Mouse (Mus musculus) limb, embryonic 10.5 days (tissue): ENCODE data around the gene Olfr545. TPM values are rescaled to one million over a fixed set of nuclear protein-coding genes. Genes with fewer than 3 reads are reported as not detected.
"Not testable (repeated sequence)": the region's sequence is repeated elsewhere in the genome, so short reads cannot be mapped to it uniquely, and the experiment has no call there.

Experiments used
- DNase-seq: peaks from one replicate; pipeline ENCODE4 v3.0.0-alpha.2; 2017; ENCODE audit warnings: low spot score
- H3K27ac ChIP-seq: fragments of 300-500 bp; sonication (generic); 2 replicates; pipeline ENCODE4 v1.5.1; 2016; ENCODE audit warnings: mild to moderate bottlenecking
- H3K27me3 ChIP-seq: fragments of 300-500 bp; sonication (generic); 2 replicates; pipeline ENCODE4 v1.6.1; 2016; ENCODE audit warnings: low read depth, mild to moderate bottlenecking; ENCODE audit not compliant: poor library complexity, severe bottlenecking
- H3K36me3 ChIP-seq: fragments of 300-500 bp; sonication (generic); 2 replicates; pipeline ENCODE4 v1.6.1; 2016; ENCODE audit warnings: mild to moderate bottlenecking, moderate library complexity
- H3K4me1 ChIP-seq: fragments of 300-500 bp; sonication (generic); 2 replicates; pipeline ENCODE4 v1.6.1; 2016
- H3K4me3 ChIP-seq: fragments of 300-500 bp; sonication (generic); 2 replicates; pipeline ENCODE4 v1.5.1; 2016; ENCODE audit warnings: mild to moderate bottlenecking, moderate library complexity
- H3K9me3 ChIP-seq: fragments of 300-500 bp; sonication (generic); replicated peaks from 2 replicates; pipeline ENCODE4 v1.6.1; 2016; ENCODE audit warnings: mild to moderate bottlenecking
- WGBS: fragments of 180-500 bp; shearing (Covaris S2); methylation state at CpG from one replicate; pipeline ENCODE4 v1.1.7; 2016; 5-methylcytosine and 5-hydroxymethylcytosine counted together
- polyA plus RNA-seq: library from polyadenylated mRNA; unstranded; fragments of >200 nt; fragmentation: Nextera tagmentation; extraction: Ambion mirVana; gene quantifications from 2 replicates; pipeline ENCODE4 v1.2.1, GENCODE M21; 2016

Gene Olfr545
- polyA plus RNA-seq, 1 experiment from 2014 or later: 0.21 TPM

DNA sequence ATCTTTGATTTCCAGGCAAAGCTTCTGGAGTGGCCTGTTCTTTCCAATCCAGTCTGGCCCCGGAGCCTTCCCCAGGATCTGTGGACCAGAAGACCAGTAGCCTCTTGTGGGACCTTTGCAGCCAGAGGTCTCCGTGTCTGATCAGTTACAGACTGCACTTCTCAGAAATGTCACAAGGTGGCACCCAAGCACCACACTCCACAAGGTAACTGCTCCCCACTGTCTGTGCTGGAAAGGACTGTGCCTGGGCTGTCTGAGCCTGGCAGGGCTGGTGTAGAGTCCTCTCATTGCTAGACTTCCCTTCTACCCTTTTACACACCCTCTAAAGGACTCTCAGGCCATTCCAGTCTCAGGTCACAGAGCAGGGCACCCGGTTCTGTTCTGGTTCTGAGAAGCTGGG is 7.5 kb upstream of the Olfr545 start:
- Histone ChIP-seq H3K36me3 (no peaks in the 10 kb centered on the region), H3K27ac (no peak overlapping the region), H3K9me3 (no peaks in the 10 kb centered on the region), H3K27me3 (peaks cover 4% of the 10 kb centered on the region), H3K4me1 (no peaks in the 10 kb centered on the region), H3K4me3 (no peak overlapping the region)
- peak; percentile 78 for DNase-seq
- WGBS: 45% methylated on average over 3 of the region's 3 CpGs

GRCm38 (mm10) chr7:102501986-102502385 is 2.6 kb upstream of the Olfr545 start:
- H3K27ac ChIP-seq: no peak overlapping the region
- H3K27me3 ChIP-seq: no peaks in the 10 kb centered on the region
- no peak overlapping the region for H3K4me3 ChIP-seq
- DNase-seq: no peak
- WGBS: 76% methylated on average over 5 of the region's 5 CpGs
- no peaks in the 10 kb centered on the region for H3K36me3 ChIP-seq
- no peaks in the 10 kb centered on the region for H3K9me3 ChIP-seq
- H3K4me1 ChIP-seq: no peaks in the 10 kb centered on the region

- WGBS: 51% methylated on average over 7 of the region's 7 CpGs
- H3K27me3 ChIP-seq: not testable (repeated sequence)
Measured at GRCm38 (mm10) chr7:102494416-102494815, 5.0 kb downstream of the Olfr545 start.

DNA sequence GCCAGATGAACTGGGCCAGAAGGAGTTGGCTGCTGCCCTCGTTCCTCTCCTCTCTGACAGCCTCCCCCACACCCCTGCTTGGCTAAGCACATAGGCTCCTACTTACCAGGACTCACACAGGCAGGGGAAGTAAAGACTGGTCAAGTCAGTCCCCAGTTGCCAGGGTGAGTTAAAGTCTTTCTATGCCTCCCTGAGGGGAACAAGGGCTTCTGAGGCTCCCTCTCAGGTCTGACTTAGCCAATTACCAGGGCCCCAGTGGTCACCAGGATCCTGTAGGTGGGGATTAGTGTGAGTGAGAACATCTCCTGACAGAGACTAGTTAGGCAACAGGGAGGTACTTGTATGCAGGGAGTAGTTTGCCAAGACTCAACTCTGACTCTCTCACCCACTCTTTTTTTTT is 11.2 kb downstream of the Olfr545 start, which contains the start of gene Olfr544:
TSS of gene Olfr544 (minus strand) at position 153 of the 400 bp plus-strand sequence.
- 72% methylated on average over 1 of the region's 1 CpGs for WGBS

More at GRCm38 (mm10) chr7:102494416-102494815, 5.0 kb downstream of the Olfr545 start:
- not testable (repeated sequence) for H3K36me3 ChIP-seq, H3K4me1 ChIP-seq, H3K27ac ChIP-seq, DNase-seq, H3K9me3 ChIP-seq, H3K4me3 ChIP-seq

DNA sequence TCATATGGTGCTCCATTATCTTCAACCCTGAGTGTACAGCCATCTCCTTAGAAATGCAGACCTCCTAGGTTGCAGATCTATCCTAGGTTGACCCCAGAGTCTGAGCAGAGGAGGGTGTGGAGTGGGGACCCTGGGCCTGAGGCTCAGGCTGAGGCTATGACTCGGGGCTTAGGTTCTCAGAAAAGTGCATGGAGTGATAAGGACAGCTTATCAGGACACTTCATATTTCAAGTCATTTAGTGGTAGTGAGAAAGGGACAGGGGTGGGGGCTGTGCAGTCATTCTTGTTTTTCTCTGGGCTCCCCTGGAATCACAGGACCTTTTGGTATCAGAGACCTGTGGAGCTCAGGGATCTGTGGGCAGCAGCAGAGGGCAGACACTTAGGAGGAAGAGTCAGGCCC is 13.3 kb downstream of the Olfr545 start:
- Histone ChIP-seq H3K27ac (no peak overlapping the region), H3K27me3 (no peaks in the 10 kb centered on the region), H3K9me3 (no peaks in the 10 kb centered on the region), H3K4me3 (no peak overlapping the region), H3K4me1 (no peaks in the 10 kb centered on the region), H3K36me3 (no peaks in the 10 kb centered on the region)
- WGBS: 81% methylated on average over 1 of the region's 1 CpGs
- DNase-seq: no peak

More for the DNA sequence above, 11.2 kb downstream of the Olfr545 start, which contains the start of gene Olfr544:
- Histone ChIP-seq H3K4me1 (no peaks in the 10 kb centered on the region), H3K9me3 (no peaks in the 10 kb centered on the region), H3K4me3 (no peak within 1 kb of the TSS), H3K27me3 (no peaks in the 10 kb centered on the region), H3K36me3 (no peaks in the 10 kb centered on the region), H3K27ac (no peak within 1 kb of the TSS)
- DNase-seq: no peak

DNA sequence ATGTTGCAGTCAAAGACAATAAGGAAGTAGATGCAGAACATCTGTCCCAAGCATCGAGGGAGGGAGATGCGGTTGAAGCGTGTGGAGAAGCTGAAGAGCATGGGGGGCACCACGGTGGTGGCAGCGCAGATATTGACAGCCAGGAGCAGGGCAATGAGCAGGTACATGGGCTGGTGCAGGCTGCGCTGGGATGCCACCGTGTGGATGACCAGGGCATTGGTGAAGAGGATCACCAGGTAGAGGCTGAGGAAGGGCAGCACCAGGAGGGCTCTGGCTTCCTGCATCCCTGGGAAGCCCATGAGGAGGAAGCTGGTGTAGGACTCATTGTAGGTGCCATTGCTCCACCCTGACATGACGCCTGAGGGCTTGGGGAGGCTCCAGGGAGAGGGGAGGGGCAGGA is 14.6 kb downstream of the Olfr545 start:
- not testable (repeated sequence) for H3K27ac ChIP-seq, H3K4me3 ChIP-seq, DNase-seq, H3K4me1 ChIP-seq, H3K9me3 ChIP-seq, H3K27me3 ChIP-seq, H3K36me3 ChIP-seq
- WGBS: 65% methylated on average over 8 of the region's 8 CpGs

DNA sequence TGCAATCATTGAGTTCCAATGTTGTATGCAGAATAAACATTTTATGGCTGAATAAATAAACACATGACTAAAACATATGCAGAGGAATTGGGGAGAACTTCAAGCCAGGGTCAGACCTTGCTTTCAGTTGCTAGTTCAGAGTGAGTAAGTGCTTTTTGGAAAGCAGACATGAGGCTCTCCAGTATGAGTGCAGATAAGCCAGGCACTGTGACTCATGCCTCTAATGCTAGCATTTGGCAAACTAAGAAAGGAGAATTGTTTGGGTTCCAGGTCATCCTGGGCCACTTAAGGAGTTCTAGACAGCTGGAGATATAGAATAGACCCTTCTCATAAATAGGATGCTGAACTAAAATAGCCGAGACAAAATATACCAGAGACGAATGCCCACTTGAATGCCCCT is 15.7 kb downstream of the Olfr545 start:
- H3K27ac ChIP-seq: no peak overlapping the region
- H3K27me3 ChIP-seq: no peaks in the 10 kb centered on the region
- no peak for DNase-seq
- no peaks in the 10 kb centered on the region for H3K4me1 ChIP-seq
- no peaks in the 10 kb centered on the region for H3K9me3 ChIP-seq
- WGBS: 91% methylated on average over 2 of the region's 2 CpGs
- no peak overlapping the region for H3K4me3 ChIP-seq
- no peaks in the 10 kb centered on the region for H3K36me3 ChIP-seq

GRCm38 (mm10) chr7:102481579-102481978 is 17.8 kb downstream of the Olfr545 start, which contains the start of gene Olfr543:
TSS of gene Olfr543 (minus strand) at chr7:102481679.
- no peaks in the 10 kb centered on the region for H3K4me1 ChIP-seq
- no peaks in the 10 kb centered on the region for H3K27me3 ChIP-seq
- no peak for DNase-seq
- WGBS: 93% methylated on average over 4 of the region's 4 CpGs
- H3K4me3 ChIP-seq: no peak within 1 kb of the TSS
- H3K9me3 ChIP-seq: no peaks in the 10 kb centered on the region
- 0 out of 2 replicates have a peak, but pooled peaks cover 4% of the 10 kb centered on the region for H3K36me3 ChIP-seq
- no peak within 1 kb of the TSS for H3K27ac ChIP-seq

GRCm38 (mm10) chr7:102480821-102481220 is 18.6 kb downstream of the Olfr545 start:
- Histone ChIP-seq H3K9me3 (no peaks in the 10 kb centered on the region), H3K27ac (no peak overlapping the region), H3K27me3 (no peaks in the 10 kb centered on the region), H3K36me3 (0 out of 2 replicates have a peak, but pooled peaks cover 4% of the 10 kb centered on the region), H3K4me1 (no peaks in the 10 kb centered on the region), H3K4me3 (no peak overlapping the region)
- WGBS: 91% methylated on average over 4 of the region's 4 CpGs
- no peak for DNase-seq

- Histone ChIP-seq H3K9me3 (no peaks in the 10 kb centered on the region), H3K27ac (no peak overlapping the region), H3K27me3 (no peaks in the 10 kb centered on the region), H3K36me3 (0 out of 2 replicates have a peak, but pooled peaks cover 4% of the 10 kb centered on the region), H3K4me3 (no peak overlapping the region), H3K4me1 (no peaks in the 10 kb centered on the region)
- no peak for DNase-seq
- 74% methylated on average over 5 of the region's 5 CpGs for WGBS
Measured at GRCm38 (mm10) chr7:102479368-102480078, 19.9 kb downstream of the Olfr545 start.

DNA sequence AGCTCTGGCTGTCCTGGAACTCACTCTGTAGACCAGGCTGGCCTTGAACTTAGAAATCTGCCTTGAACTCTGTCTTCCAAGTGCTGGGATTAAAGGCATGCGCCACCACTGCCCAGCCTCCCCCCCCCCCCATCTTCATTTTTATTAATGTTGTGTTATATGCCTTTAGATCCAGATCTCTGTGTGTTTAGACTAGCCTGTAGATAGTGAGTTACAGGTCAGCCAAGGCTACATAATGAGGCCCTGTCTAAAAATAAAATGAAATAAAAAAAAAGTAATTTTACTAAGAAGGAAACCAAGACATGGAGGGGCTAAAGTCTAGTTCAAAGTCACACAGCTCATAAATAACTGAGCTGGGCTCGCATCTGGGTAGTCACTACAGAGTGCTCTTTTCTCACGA is 20.4 kb downstream of the Olfr545 start:
- Histone ChIP-seq H3K4me1 (no peaks in the 10 kb centered on the region), H3K9me3 (no peaks in the 10 kb centered on the region), H3K27ac (no peak overlapping the region), H3K27me3 (no peaks in the 10 kb centered on the region), H3K4me3 (no peak overlapping the region), H3K36me3 (0 out of 2 replicates have a peak, but pooled peaks cover 4% of the 10 kb centered on the region)
- 60% methylated on average over 3 of the region's 3 CpGs for WGBS
- no peak for DNase-seq

GRCm38 (mm10) chr7:102478425-102478824 is 20.9 kb downstream of the Olfr545 start:
- no peak overlapping the region for H3K4me3 ChIP-seq
- no peaks in the 10 kb centered on the region for H3K27me3 ChIP-seq
- WGBS: 85% methylated on average over 4 of the region's 4 CpGs
- no peak for DNase-seq
- H3K27ac ChIP-seq: no peak overlapping the region
- H3K36me3 ChIP-seq: 0 out of 2 replicates have a peak, but pooled peaks cover 4% of the 10 kb centered on the region
- no peaks in the 10 kb centered on the region for H3K4me1 ChIP-seq
- H3K9me3 ChIP-seq: no peaks in the 10 kb centered on the region

GRCm38 (mm10) chr7:102477377-102477776 is 22.0 kb downstream of the Olfr545 start:
- Histone ChIP-seq H3K4me3 (no peak overlapping the region), H3K9me3 (no peaks in the 10 kb centered on the region), H3K36me3 (0 out of 2 replicates have a peak, but pooled peaks cover 4% of the 10 kb centered on the region), H3K27ac (no peak overlapping the region), H3K4me1 (peaks cover 3% of the 10 kb centered on the region; the same call in 1 of the 2 replicates), H3K27me3 (no peaks in the 10 kb centered on the region)
- no peak for DNase-seq
- WGBS: 85% methylated on average over 11 of the region's 11 CpGs
